Mouse (Mus musculus): ENCODE data around the gene Fbl. TPM values are rescaled to one million over a fixed set of nuclear protein-coding genes. Genes with fewer than 3 reads are reported as not detected.
A peak's percentile ranks its signal among the peaks of the same experiment; 100 is the strongest.
"Not testable (repeated sequence)": the region's sequence is repeated elsewhere in the genome, so short reads cannot be mapped to it uniquely, and the experiment has no call there.

Fbl gene
- 136 and 158 TPM in 2 replicates for polyA plus RNA-seq (2016; fragmentation: Nextera tagmentation; extraction: Ambion mirVana)

DNA sequence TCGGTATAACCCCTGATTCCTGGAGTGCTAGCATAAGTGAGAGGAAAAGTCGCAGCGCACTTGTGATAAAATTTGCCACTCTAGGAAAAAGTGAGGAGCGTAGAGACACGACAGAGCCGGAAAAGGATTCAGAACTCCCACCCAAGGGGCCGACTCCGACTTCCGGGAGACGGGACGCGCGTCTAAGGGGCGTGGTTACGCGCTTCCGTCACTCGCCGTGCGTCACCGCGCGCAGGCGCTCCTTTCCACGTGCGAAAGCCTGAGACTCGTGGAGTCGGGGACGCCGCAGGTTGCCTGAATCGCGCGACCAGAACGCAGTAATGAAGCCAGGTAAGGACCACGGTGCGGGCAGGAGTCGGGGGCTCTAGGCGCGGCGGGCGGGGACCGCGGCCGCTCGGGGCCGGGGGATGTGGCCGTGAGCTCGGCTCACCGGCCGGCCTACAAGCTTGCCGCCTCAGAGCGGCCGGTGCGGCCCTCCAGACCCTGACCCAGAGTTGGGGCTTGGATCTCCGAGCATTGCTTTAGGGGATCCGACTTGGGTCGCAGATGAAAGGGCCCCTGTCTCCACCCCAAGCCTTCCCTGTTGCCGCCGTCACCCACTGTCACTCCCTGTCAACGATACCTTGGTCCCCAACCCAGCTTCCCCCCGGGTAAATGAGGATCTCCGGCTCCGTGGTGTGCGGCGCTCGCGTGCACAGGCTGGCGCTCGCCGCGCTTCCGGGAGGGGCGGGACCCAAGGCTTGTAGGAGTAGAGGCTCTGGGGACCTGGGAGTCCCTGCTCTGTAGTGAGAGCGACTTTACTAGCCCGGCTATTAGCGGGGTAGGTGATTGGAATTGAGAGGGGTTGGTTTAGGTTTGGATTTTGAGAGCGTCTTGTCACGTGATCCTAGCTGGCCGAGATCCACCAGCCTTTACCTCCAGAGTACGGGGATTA is at the start of gene Fbl:
Gene Fbl, plus strand, starts transcription at position 222 of the 934 bp plus-strand sequence.
- Histone ChIP-seq H3K27me3 (ENCODE audit: low read depth, poor library complexity, severe bottlenecking) (no peaks in the 10 kb centered on the region), H3K36me3 (peaks cover 8% of the 10 kb centered on the region), H3K27ac (replicated peaks) (peak within 1 kb of the TSS; percentile 84), H3K4me1 (peaks cover 30% of the 10 kb centered on the region), H3K4me3 (peak within 1 kb of the TSS; percentile 89), H3K9me3 (replicated peaks) (0 out of 2 replicates have a peak, but pooled peaks cover 8% of the 10 kb centered on the region)
- peak; percentile 92 for DNase-seq (ENCODE audit: low spot score)
- WGBS, result under 1% methylated on average over 80 of the region's 80 CpGs

DNA sequence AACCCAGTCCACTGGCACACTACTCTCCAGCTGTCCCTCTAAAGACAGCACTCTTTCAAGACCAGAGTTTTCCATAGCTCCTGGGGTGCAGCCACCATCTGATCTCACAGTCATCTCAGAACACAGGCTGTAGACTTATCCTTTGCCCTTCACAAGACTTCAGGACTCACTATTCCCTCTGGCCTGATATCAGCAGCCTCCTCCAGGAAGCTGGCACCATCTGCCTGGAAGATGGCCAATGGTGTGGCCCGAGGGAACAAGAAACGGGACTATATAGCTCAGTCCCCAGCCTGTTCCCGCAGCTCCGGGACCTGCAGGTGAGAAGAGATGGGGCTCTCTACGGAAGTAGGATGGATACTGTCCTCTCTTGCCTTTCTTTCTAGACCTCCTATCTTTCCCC is 40.3 kb upstream of the Fbl start, which contains the start of gene 9530053A07Rik:
Gene 9530053A07Rik, plus strand, starts transcription at position 301 of the 400 bp plus-strand sequence.
- WGBS, result 93% methylated on average over 5 of the region's 5 CpGs
- H3K27me3 ChIP-seq (ENCODE audit: low read depth, poor library complexity, severe bottlenecking), result no peaks in the 10 kb centered on the region
- H3K4me1 ChIP-seq, result no peaks in the 10 kb centered on the region
- no peak for DNase-seq (ENCODE audit: low spot score)
- H3K36me3 ChIP-seq, result no peaks in the 10 kb centered on the region
- no peak within 1 kb of the TSS for H3K4me3 ChIP-seq
- H3K9me3 ChIP-seq (replicated peaks), result no peaks in the 10 kb centered on the region; the same call in 1 of the 2 replicates
- H3K27ac ChIP-seq (replicated peaks), result no peak within 1 kb of the TSS

GRCm38 (mm10) chr7:28137613-28138012 is 31.9 kb upstream of the Fbl start:
- Histone ChIP-seq H3K27me3 (ENCODE audit: low read depth, poor library complexity, severe bottlenecking) (no peaks in the 10 kb centered on the region), H3K36me3 (no peaks in the 10 kb centered on the region), H3K27ac (replicated peaks) (no peak overlapping the region), H3K4me3 (no peak overlapping the region), H3K9me3 (replicated peaks) (no peaks in the 10 kb centered on the region), H3K4me1 (no peaks in the 10 kb centered on the region)
- 60% methylated on average over 5 of the region's 5 CpGs for WGBS
- no peak for DNase-seq (ENCODE audit: low spot score)

DNA sequence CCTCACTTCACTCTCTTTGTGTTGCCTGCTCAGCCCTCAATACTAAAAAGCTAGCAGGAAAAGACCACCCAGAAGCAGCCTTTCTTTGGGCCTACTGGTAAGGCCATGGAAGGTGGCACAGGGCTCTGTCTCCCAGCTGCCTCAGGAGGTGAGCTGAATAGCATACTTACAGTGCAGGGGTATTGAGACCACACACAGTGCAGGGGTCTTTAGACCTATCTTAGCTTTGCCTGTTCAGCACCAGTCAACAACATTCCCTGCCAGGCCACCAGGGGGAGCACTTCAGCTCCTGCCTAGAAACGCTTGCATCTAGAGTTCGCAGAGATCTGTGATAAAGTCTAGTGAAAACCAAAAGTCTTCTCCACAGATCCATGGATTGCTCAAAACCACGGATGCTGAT is 21.2 kb upstream of the Fbl start:
- Histone ChIP-seq H3K4me3 (no peak overlapping the region), H3K27me3 (ENCODE audit: low read depth, poor library complexity, severe bottlenecking) (peaks cover 7% of the 10 kb centered on the region; the same call in 1 of the 2 replicates), H3K9me3 (replicated peaks) (peaks cover 9% of the 10 kb centered on the region), H3K27ac (replicated peaks) (peak overlapping the region; percentile 76), H3K4me1 (peaks cover 17% of the 10 kb centered on the region), H3K36me3 (no peaks in the 10 kb centered on the region)
- WGBS, result 19% methylated on average over 3 of the region's 3 CpGs
- DNase-seq (ENCODE audit: low spot score), result peak; percentile 81

DNA sequence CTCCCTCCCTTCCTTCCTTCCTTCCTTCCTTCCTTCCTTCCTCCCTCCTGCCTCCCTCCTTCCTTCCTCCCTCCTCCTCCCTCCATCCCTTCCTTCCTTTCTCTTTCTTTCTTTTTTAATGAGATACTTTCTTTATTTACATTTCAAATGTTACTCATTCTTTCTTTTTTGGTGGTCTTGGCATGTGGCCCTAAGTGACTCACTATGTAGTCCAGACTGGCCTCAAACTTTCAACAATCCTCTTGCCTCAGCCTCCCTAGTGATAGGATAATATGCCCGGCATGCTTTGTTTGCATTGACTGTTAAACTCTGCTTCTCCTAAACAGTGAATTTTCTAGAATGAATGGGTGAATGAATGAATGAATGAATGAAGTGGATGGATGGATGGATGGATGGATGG is 19.7 kb upstream of the Fbl start:
- Histone ChIP-seq H3K4me3 (no peak overlapping the region), H3K27me3 (ENCODE audit: low read depth, poor library complexity, severe bottlenecking) (peaks cover 7% of the 10 kb centered on the region; the same call in 1 of the 2 replicates), H3K4me1 (peaks cover 17% of the 10 kb centered on the region), H3K9me3 (replicated peaks) (no peaks in the 10 kb centered on the region), H3K36me3 (no peaks in the 10 kb centered on the region), H3K27ac (replicated peaks) (no peak overlapping the region)
- 95% methylated on average over 1 of the region's 1 CpGs for WGBS
- no peak for DNase-seq (ENCODE audit: low spot score)

- peak overlapping the region; percentile 2; the same call in 1 of the 2 replicates for H3K27ac ChIP-seq (replicated peaks)
- DNase-seq (ENCODE audit: low spot score), result peak; percentile 56
- H3K36me3 ChIP-seq, result no peaks in the 10 kb centered on the region
- H3K4me1 ChIP-seq, result peaks cover 17% of the 10 kb centered on the region
- no peaks in the 10 kb centered on the region for H3K9me3 ChIP-seq (replicated peaks)
- no peak overlapping the region for H3K4me3 ChIP-seq
- 19% methylated on average over 13 of the region's 13 CpGs for WGBS
- H3K27me3 ChIP-seq (ENCODE audit: low read depth, poor library complexity, severe bottlenecking), result peaks cover 7% of the 10 kb centered on the region; the same call in 1 of the 2 replicates
Measured at GRCm38 (mm10) chr7:28151584-28152221, 17.8 kb upstream of the Fbl start.

DNA sequence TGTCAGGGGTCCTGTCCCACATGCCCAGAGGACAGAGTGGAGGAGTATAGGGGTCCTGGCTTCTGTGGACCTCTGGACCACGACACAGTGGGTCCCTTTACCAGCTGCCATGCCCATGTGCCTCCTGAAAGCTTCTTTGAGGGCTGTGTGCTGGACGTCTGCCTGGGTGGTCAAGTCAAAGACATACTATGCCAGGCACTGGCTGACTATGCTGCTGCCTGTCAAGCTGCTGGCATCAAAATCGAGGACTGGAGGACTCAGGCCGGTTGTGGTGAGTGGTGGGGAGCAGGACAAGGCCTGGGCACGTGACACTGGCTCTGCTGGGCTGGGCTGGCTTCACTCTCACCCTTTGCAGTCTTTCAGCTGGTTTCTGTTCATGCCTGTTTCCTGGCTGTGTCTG is 15.9 kb upstream of the Fbl start:
- DNase-seq (ENCODE audit: low spot score); H3K4me3 ChIP-seq; H3K27me3 ChIP-seq (ENCODE audit: low read depth, poor library complexity, severe bottlenecking); H3K27ac ChIP-seq (replicated peaks); H3K9me3 ChIP-seq (replicated peaks); H3K4me1 ChIP-seq; H3K36me3 ChIP-seq: not testable (repeated sequence)
- WGBS, result 56% methylated on average over 5 of the region's 5 CpGs

GRCm38 (mm10) chr7:28159292-28159691 is 10.2 kb upstream of the Fbl start:
- Histone ChIP-seq H3K27me3 (ENCODE audit: low read depth, poor library complexity, severe bottlenecking) (no peaks in the 10 kb centered on the region), H3K4me1 (no peaks in the 10 kb centered on the region), H3K27ac (replicated peaks) (0 out of 2 replicates have a peak overlapping the region, but pooled peaks have one; percentile 38), H3K9me3 (replicated peaks) (no peaks in the 10 kb centered on the region), H3K4me3 (no peak overlapping the region), H3K36me3 (no peaks in the 10 kb centered on the region)
- WGBS, result 72% methylated on average over 6 of the region's 6 CpGs
- DNase-seq (ENCODE audit: low spot score), result no peak

GRCm38 (mm10) chr7:28159893-28160292 is 9.6 kb upstream of the Fbl start:
- Histone ChIP-seq H3K4me1 (no peaks in the 10 kb centered on the region), H3K27me3 (ENCODE audit: low read depth, poor library complexity, severe bottlenecking) (no peaks in the 10 kb centered on the region), H3K9me3 (replicated peaks) (no peaks in the 10 kb centered on the region), H3K27ac (replicated peaks) (no peak overlapping the region), H3K36me3 (no peaks in the 10 kb centered on the region), H3K4me3 (no peak overlapping the region)
- no peak for DNase-seq (ENCODE audit: low spot score)
- 78% methylated on average over 3 of the region's 3 CpGs for WGBS

- no peak for DNase-seq (ENCODE audit: low spot score)
- WGBS, result 68% methylated on average over 9 of the region's 9 CpGs
- Histone ChIP-seq H3K27ac (replicated peaks) (no peak overlapping the region), H3K27me3 (ENCODE audit: low read depth, poor library complexity, severe bottlenecking) (no peaks in the 10 kb centered on the region), H3K9me3 (replicated peaks) (0 out of 2 replicates have a peak, but pooled peaks cover 8% of the 10 kb centered on the region), H3K36me3 (no peaks in the 10 kb centered on the region), H3K4me1 (no peaks in the 10 kb centered on the region), H3K4me3 (no peak overlapping the region)
Measured at GRCm38 (mm10) chr7:28161163-28161749, 8.3 kb upstream of the Fbl start.

GRCm38 (mm10) chr7:28165406-28165805 is 4.1 kb upstream of the Fbl start:
- H3K9me3 ChIP-seq (replicated peaks), result 0 out of 2 replicates have a peak, but pooled peaks cover 8% of the 10 kb centered on the region
- no peaks in the 10 kb centered on the region for H3K36me3 ChIP-seq
- no peak overlapping the region for H3K27ac ChIP-seq (replicated peaks)
- WGBS, result 82% methylated on average over 6 of the region's 6 CpGs
- H3K4me3 ChIP-seq, result no peak overlapping the region
- H3K27me3 ChIP-seq (ENCODE audit: low read depth, poor library complexity, severe bottlenecking), result no peaks in the 10 kb centered on the region
- no peak for DNase-seq (ENCODE audit: low spot score)
- H3K4me1 ChIP-seq, result peaks cover 15% of the 10 kb centered on the region

DNA sequence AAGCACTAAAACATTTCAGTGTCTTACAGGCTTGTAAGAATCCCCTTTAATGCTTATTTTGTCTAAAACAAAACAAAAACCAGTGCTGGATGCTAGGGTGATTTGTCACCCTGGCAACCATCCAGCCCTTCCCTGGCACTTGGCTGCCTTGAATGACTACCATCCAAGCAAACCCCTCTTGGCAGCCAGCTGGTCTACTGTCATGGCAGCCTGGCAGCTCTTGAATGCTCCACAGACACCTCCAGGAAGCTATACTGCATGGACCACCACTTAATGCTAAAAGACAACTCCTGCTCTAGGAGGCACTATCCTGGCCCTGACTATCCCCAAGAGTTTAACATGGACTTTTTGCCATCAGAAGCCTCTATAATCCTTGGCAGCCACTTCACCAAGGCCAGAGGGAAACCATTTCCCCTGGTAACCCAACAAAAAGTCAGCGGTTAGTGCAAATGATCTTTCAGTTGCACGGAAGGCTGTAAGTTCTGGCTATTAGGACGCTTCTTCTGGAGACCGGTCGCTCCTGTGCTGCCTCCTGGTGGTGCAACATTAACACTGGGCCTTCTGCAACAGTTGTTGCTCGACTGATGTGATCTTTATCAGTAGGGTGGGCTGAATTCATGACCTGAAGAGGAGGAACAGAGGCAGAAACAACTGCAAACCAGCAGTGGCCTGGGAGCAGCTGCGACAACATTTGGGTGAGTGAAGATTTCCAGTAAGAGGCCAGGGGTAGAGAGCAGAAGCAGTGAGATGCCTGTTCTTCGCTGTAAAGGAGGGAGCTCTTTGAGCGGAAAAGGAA is 992 bp upstream of the Fbl start:
- peak overlapping the region; percentile 89 for H3K4me3 ChIP-seq
- 0 out of 2 replicates have a peak, but pooled peaks cover 8% of the 10 kb centered on the region for H3K9me3 ChIP-seq (replicated peaks)
- 15% methylated on average over 9 of the region's 9 CpGs for WGBS
- H3K27ac ChIP-seq (replicated peaks), result peak overlapping the region; percentile 84; the same call in 1 of the 2 replicates
- H3K27me3 ChIP-seq (ENCODE audit: low read depth, poor library complexity, severe bottlenecking), result no peaks in the 10 kb centered on the region
- H3K4me1 ChIP-seq, result peaks cover 30% of the 10 kb centered on the region
- H3K36me3 ChIP-seq, result no peaks in the 10 kb centered on the region
- DNase-seq (ENCODE audit: low spot score), result peak; percentile 74

Data from midbrain, embryonic 10.5 days (tissue).